Mouse (Mus musculus) embryonic facial prominence, embryonic 14.5 days (tissue): Measurements from ENCODE around the gene Sp9. TPM values are rescaled to one million over a fixed set of nuclear protein-coding genes. Genes with fewer than 3 reads are reported as not detected.

ENCODE experiments used
- ATAC-seq: fragments of 200-750 bp; cut with Nextera tagmentation; 2 replicates; pipeline ENCODE4 v1.8.0; 2017; ENCODE audit warnings: low read depth, moderate number of reproducible peaks, moderate TSS enrichment
- DNase-seq: peaks from one replicate; pipeline ENCODE4 v3.0.0-alpha.2; 2015; ENCODE audit warnings: low spot score
- H3K27ac ChIP-seq: fragments of 300-500 bp; sonication (generic); replicated peaks from 2 replicates; pipeline ENCODE4 v1.5.1; 2014; ENCODE audit warnings: low read depth, mild to moderate bottlenecking, low read length, moderate library complexity
- H3K27me3 ChIP-seq: fragments of 300-500 bp; sonication (generic); replicated peaks from 2 replicates; pipeline ENCODE4 v1.6.1; 2014; ENCODE audit warnings: low read length; ENCODE audit not compliant: control insufficient read depth, insufficient read depth
- H3K36me3 ChIP-seq: fragments of 300-500 bp; sonication (generic); 2 replicates; pipeline ENCODE4 v1.6.1; 2014; ENCODE audit warnings: low read length, mixed read lengths; ENCODE audit not compliant: control insufficient read depth, insufficient read depth
- H3K4me1 ChIP-seq: fragments of 300-500 bp; sonication (generic); 2 replicates; pipeline ENCODE4 v1.6.1; 2014; ENCODE audit warnings: antibody characterized with exemption, low read length; ENCODE audit not compliant: control insufficient read depth, insufficient read depth
- H3K4me2 ChIP-seq: fragments of 300-500 bp; sonication (generic); 2 replicates; pipeline ENCODE4 v1.6.1; 2014; ENCODE audit warnings: low read depth, mild to moderate bottlenecking, low read length, moderate library complexity, mixed read lengths
- H3K4me3 ChIP-seq: fragments of 300-500 bp; sonication (generic); 2 replicates; pipeline ENCODE4 v1.5.1; 2014; ENCODE audit warnings: low read depth, mild to moderate bottlenecking, low read length
- H3K9ac ChIP-seq: fragments of 300-500 bp; sonication (generic); 2 replicates; pipeline ENCODE4 v1.6.1; 2014; ENCODE audit warnings: low read depth, mild to moderate bottlenecking, low read length, moderate library complexity, mixed read lengths
- H3K9me3 ChIP-seq: fragments of 300-500 bp; sonication (generic); 2 replicates; pipeline ENCODE4 v1.6.1; 2016; ENCODE audit warnings: low read length; ENCODE audit not compliant: control insufficient read depth
- WGBS: fragments of 180-500 bp; shearing (Covaris S2); extraction: QIAGEN DNeasy Blood & Tissue Kit; methylation state at CpG from one replicate; pipeline ENCODE4 v1.1.7; 2014; 5-methylcytosine and 5-hydroxymethylcytosine counted together
- polyA plus RNA-seq: library from polyadenylated mRNA; unstranded; fragments of >200 nt; fragmentation: Nextera tagmentation; extraction: Ambion mirVana; gene quantifications from 2 replicates; pipeline ENCODE4 v1.2.1, GENCODE M21; 2014

Sp9 gene
- polyA plus RNA-seq, 1 experiment from 2014 or later, result 1.5 TPM

- Histone ChIP-seq H3K4me1 (no peaks in the 10 kb centered on the region), H3K9ac (no peak overlapping the region), H3K9me3 (no peaks in the 10 kb centered on the region), H3K4me2 (no peak overlapping the region), H3K36me3 (peaks cover 48% of the 10 kb centered on the region; the same call in 1 of the 2 replicates), H3K4me3 (no peak overlapping the region), H3K27me3 (no peaks in the 10 kb centered on the region), H3K27ac (no peak overlapping the region)
- 81% methylated on average over 7 of the region's 7 CpGs for WGBS
- DNase-seq (no peak), ATAC-seq (no peak)
Observed at GRCm38 (mm10) chr2:73295023-73295422, 23.3 kb downstream of the Sp9 start.

GRCm38 (mm10) chr2:73298154-73298553, 26.4 kb downstream of the Sp9 start:
- no peak overlapping the region for H3K27ac ChIP-seq
- no peak overlapping the region for H3K4me3 ChIP-seq
- no peaks in the 10 kb centered on the region for H3K4me1 ChIP-seq
- DNase-seq (no peak), ATAC-seq (no peak)
- H3K4me2 ChIP-seq, result no peak overlapping the region
- no peaks in the 10 kb centered on the region for H3K9me3 ChIP-seq
- no peak overlapping the region for H3K9ac ChIP-seq
- WGBS, result 92% methylated on average over 7 of the region's 7 CpGs
- no peaks in the 10 kb centered on the region for H3K27me3 ChIP-seq
- peaks cover 59% of the 10 kb centered on the region for H3K36me3 ChIP-seq

GRCm38 (mm10) chr2:73298841-73299240, 27.1 kb downstream of the Sp9 start:
- peaks cover 63% of the 10 kb centered on the region for H3K36me3 ChIP-seq
- H3K9me3 ChIP-seq, result no peaks in the 10 kb centered on the region
- WGBS, result 89% methylated on average over 3 of the region's 3 CpGs
- H3K4me2 ChIP-seq, result no peak overlapping the region
- DNase-seq (no peak), ATAC-seq (no peak)
- H3K27ac ChIP-seq, result no peak overlapping the region
- H3K9ac ChIP-seq, result no peak overlapping the region
- no peaks in the 10 kb centered on the region for H3K27me3 ChIP-seq
- H3K4me3 ChIP-seq, result no peak overlapping the region
- no peaks in the 10 kb centered on the region for H3K4me1 ChIP-seq

- WGBS, result 92% methylated on average over 1 of the region's 1 CpGs
- H3K36me3 ChIP-seq, result peaks cover 75% of the 10 kb centered on the region
- H3K4me2 ChIP-seq, result no peak overlapping the region
Observed at GRCm38 (mm10) chr2:73301979-73302378, 30.3 kb downstream of the Sp9 start.

GRCm38 (mm10) chr2:73302722-73303121, 31.0 kb downstream of the Sp9 start:
- peaks cover 74% of the 10 kb centered on the region for H3K36me3 ChIP-seq
- H3K4me2 ChIP-seq, result no peak overlapping the region
- no peaks in the 10 kb centered on the region for H3K9me3 ChIP-seq
- H3K4me1 ChIP-seq, result no peaks in the 10 kb centered on the region
- no peak overlapping the region for H3K9ac ChIP-seq
- H3K27ac ChIP-seq, result no peak overlapping the region
- no peak for ATAC-seq
- H3K27me3 ChIP-seq, result no peaks in the 10 kb centered on the region
- DNase-seq, result no peak
- WGBS, result 95% methylated on average over 9 of the region's 9 CpGs
- H3K4me3 ChIP-seq, result no peak overlapping the region

More at GRCm38 (mm10) chr2:73301979-73302378, 30.3 kb downstream of the Sp9 start:
- H3K9me3 ChIP-seq, result no peaks in the 10 kb centered on the region
- no peak overlapping the region for H3K9ac ChIP-seq
- ATAC-seq (no peak), DNase-seq (no peak)
- no peak overlapping the region for H3K4me3 ChIP-seq
- no peak overlapping the region for H3K27ac ChIP-seq
- H3K4me1 ChIP-seq, result no peaks in the 10 kb centered on the region
- H3K27me3 ChIP-seq, result no peaks in the 10 kb centered on the region

- Histone ChIP-seq H3K36me3 (peaks cover 79% of the 10 kb centered on the region), H3K9me3 (no peaks in the 10 kb centered on the region), H3K27ac (no peak overlapping the region), H3K4me3 (no peak overlapping the region), H3K9ac (no peak overlapping the region), H3K4me1 (no peaks in the 10 kb centered on the region), H3K27me3 (no peaks in the 10 kb centered on the region), H3K4me2 (no peak overlapping the region)
- WGBS, result 86% methylated on average over 5 of the region's 5 CpGs
- no peak for ATAC-seq
- DNase-seq, result no peak
Observed at GRCm38 (mm10) chr2:73304506-73304905, 32.8 kb downstream of the Sp9 start.

GRCm38 (mm10) chr2:73306006-73306405, 34.3 kb downstream of the Sp9 start:
- DNase-seq (no peak), ATAC-seq (no peak)
- no peak overlapping the region for H3K4me3 ChIP-seq
- peaks cover under 1% of the 10 kb centered on the region; the same call in 1 of the 2 replicates for H3K4me1 ChIP-seq
- H3K9me3 ChIP-seq, result no peaks in the 10 kb centered on the region
- no peak overlapping the region for H3K4me2 ChIP-seq
- H3K9ac ChIP-seq, result no peak overlapping the region
- 89% methylated on average over 7 of the region's 7 CpGs for WGBS
- H3K36me3 ChIP-seq, result peaks cover 76% of the 10 kb centered on the region
- no peak overlapping the region for H3K27ac ChIP-seq
- H3K27me3 ChIP-seq, result no peaks in the 10 kb centered on the region

GRCm38 (mm10) chr2:73312152-73313116, 40.7 kb downstream of the Sp9 start, which contains the start of the genes Scrn3 and Cir1:
Gene Scrn3 (plus strand): TSS chr2:73312601.
Gene Cir1 (minus strand): TSS chr2:73312701.
- H3K27me3 ChIP-seq, result no peaks in the 10 kb centered on the region
- peaks cover 5% of the 10 kb centered on the region; the same call in 1 of the 2 replicates for H3K4me1 ChIP-seq
- peak within 1 kb of the TSS; percentile 92 for H3K27ac ChIP-seq
- ATAC-seq (peak; percentile 98), DNase-seq (peak; percentile 99)
- no peaks in the 10 kb centered on the region for H3K9me3 ChIP-seq
- under 1% methylated on average over 55 of the region's 64 CpGs for WGBS
- peak within 1 kb of the TSS; percentile 89 for H3K4me3 ChIP-seq
- H3K4me2 ChIP-seq, result peak within 1 kb of the TSS; percentile 93
- H3K9ac ChIP-seq, result peak within 1 kb of the TSS; percentile 72
- peaks cover 21% of the 10 kb centered on the region for H3K36me3 ChIP-seq
